Mouse (Mus musculus): ENCODE data around the gene Enpp3.
A peak's percentile ranks its signal among the peaks of the same experiment; 100 is the strongest.
"Not testable (repeated sequence)": the region's sequence is repeated elsewhere in the genome, so short reads cannot be mapped to it uniquely, and the experiment has no call there.

Gene Enpp3

DNA sequence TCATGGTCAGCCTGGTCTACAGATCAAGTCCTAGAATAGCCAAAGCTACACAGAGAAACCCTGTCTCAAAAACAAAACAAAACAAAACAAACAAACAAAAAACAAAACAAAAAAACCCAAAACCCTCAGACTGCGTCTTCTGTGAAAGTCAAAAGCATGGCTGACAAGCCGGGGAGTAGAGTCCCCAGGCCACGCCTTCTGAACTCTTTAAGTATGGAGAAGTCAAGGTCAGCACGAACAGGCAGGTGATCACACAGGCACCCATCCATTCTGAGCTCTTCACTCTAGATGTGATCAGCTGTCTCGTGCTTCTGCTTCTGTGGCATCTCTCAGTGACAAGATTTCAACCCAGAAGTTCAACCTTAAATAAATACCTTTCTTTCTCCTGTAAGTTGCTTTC, 35.9 kb downstream of the Enpp3 start:
- Histone ChIP-seq H3K4me3 (replicated peaks; ENCODE audit: low read length) (0 out of 2 replicates have a peak overlapping the region, but pooled peaks have one; percentile 13), H3K27me3 (ENCODE audit: insufficient read depth, low read length) (no peaks in the 10 kb centered on the region), H3K36me3 (ENCODE audit: insufficient read depth, low read length) (peaks cover 95% of the 10 kb centered on the region), H3K4me1 (replicated peaks; ENCODE audit: low read depth, low read length) (peaks cover 86% of the 10 kb centered on the region), H3K9me3 (ENCODE audit: low read length) (no peaks in the 10 kb centered on the region)
- TF ChIP-seq POU5F1 (IDR thresholded peaks at IDR 0.05; ENCODE audit: borderline replicate concordance, low read length), result no peak
- TF ChIP-seq NANOG (IDR thresholded peaks at IDR 0.05; ENCODE audit: borderline replicate concordance, low read length), result no peak
- TF ChIP-seq CTCF (conservative IDR thresholded peaks at IDR 0.05; ENCODE audit: low read length), result no peak

DNA sequence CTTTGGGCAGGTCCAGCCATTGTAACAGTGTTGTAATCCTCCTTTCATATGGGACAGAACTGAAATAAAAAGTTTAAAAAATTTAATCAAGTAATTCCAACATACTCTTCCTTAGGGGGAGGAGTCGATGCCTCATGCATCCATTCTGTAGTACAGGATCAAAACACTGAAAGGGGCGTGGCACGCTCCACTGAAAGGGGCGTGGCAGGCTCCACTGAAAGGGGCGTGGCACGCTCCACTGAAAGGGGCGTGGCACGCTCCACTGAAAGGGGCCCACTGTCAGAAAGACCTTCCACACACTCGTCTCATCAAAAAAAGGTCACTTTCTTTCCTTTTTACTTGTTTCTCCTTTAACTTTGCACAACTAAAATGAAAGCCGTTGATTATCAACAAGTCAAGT, 36.7 kb downstream of the Enpp3 start:
- Histone ChIP-seq H3K4me1 (replicated peaks; ENCODE audit: low read depth, low read length) (peaks cover 81% of the 10 kb centered on the region), H3K27me3 (ENCODE audit: insufficient read depth, low read length) (no peaks in the 10 kb centered on the region), H3K36me3 (ENCODE audit: insufficient read depth, low read length) (peaks cover 95% of the 10 kb centered on the region), H3K9me3 (ENCODE audit: low read length) (no peaks in the 10 kb centered on the region), H3K4me3 (replicated peaks; ENCODE audit: low read length) (0 out of 2 replicates have a peak overlapping the region, but pooled peaks have one; percentile 13)
- TF ChIP-seq CTCF (conservative IDR thresholded peaks at IDR 0.05; ENCODE audit: low read length) (no peak), NANOG (IDR thresholded peaks at IDR 0.05; ENCODE audit: borderline replicate concordance, low read length) (no peak), POU5F1 (IDR thresholded peaks at IDR 0.05; ENCODE audit: borderline replicate concordance, low read length) (no peak)

DNA sequence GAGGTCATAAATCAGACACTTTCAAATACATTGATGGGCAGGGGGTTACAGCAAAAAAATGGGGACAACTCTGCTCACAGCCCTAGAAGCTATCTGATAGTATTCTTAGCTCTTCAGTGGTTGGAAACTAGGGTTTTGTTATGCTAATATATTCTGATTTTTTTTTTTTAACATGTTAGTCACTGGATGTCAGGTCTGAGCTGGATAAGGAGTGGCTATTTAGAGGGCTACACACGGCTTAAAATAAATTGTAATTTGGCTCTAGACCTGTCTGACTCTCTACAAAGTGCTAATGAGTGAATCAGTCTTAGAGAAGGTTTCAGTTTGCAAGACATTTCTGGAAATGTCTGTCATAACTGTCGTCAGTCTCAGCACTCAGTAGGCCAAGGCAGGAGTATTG, 37.5 kb downstream of the Enpp3 start:
- TF ChIP-seq NANOG (IDR thresholded peaks at IDR 0.05; ENCODE audit: borderline replicate concordance, low read length) (no peak), POU5F1 (IDR thresholded peaks at IDR 0.05; ENCODE audit: borderline replicate concordance, low read length) (no peak), CTCF (conservative IDR thresholded peaks at IDR 0.05; ENCODE audit: low read length) (no peak)
- peaks cover 95% of the 10 kb centered on the region for H3K36me3 ChIP-seq (ENCODE audit: insufficient read depth, low read length)
- H3K9me3 ChIP-seq (ENCODE audit: low read length), result no peaks in the 10 kb centered on the region
- peaks cover 76% of the 10 kb centered on the region for H3K4me1 ChIP-seq (replicated peaks; ENCODE audit: low read depth, low read length)
- H3K4me3 ChIP-seq (replicated peaks; ENCODE audit: low read length), result 0 out of 2 replicates have a peak overlapping the region, but pooled peaks have one; percentile 21
- H3K27me3 ChIP-seq (ENCODE audit: insufficient read depth, low read length), result no peaks in the 10 kb centered on the region

DNA sequence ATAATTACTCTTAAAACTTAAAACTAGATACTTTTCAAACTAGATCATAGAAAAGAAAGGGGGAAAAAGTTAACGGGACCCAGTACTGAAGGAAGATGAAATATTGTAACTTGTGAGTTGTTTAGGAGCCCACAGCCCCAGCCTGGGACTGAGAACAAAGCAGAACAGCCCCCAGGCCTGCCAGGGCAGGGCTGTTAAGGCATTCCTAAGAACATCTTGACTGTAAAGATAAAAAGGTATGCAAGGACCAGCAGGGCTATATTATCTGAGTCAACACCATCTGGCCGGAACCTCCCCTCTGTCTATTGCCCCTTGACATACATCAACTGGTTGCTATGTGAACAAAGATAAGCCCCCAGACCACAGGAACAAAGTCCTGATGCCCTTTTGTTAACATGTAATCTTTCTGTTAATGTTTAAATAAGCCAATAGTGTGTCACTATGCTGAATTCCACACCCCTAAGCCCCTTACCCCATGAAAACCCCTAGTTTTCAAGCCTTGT, 39.8 kb downstream of the Enpp3 start:
- not testable (repeated sequence) for H3K27me3 ChIP-seq (ENCODE audit: insufficient read depth, low read length); H3K4me3 ChIP-seq (replicated peaks; ENCODE audit: low read length); H3K9me3 ChIP-seq (ENCODE audit: low read length)
- H3K4me1 ChIP-seq (replicated peaks; ENCODE audit: low read depth, low read length), result peaks cover 61% of the 10 kb centered on the region
- peaks cover 95% of the 10 kb centered on the region for H3K36me3 ChIP-seq (ENCODE audit: insufficient read depth, low read length)

- Histone ChIP-seq H3K4me3 (replicated peaks; ENCODE audit: low read length) (no peak overlapping the region), H3K36me3 (ENCODE audit: insufficient read depth, low read length) (peaks cover 95% of the 10 kb centered on the region), H3K4me1 (replicated peaks; ENCODE audit: low read depth, low read length) (peaks cover 51% of the 10 kb centered on the region), H3K9me3 (ENCODE audit: low read length) (no peaks in the 10 kb centered on the region), H3K27me3 (ENCODE audit: insufficient read depth, low read length) (no peaks in the 10 kb centered on the region)
- no peak for TF ChIP-seq CTCF (conservative IDR thresholded peaks at IDR 0.05; ENCODE audit: low read length)
- no peak for TF ChIP-seq NANOG (IDR thresholded peaks at IDR 0.05; ENCODE audit: borderline replicate concordance, low read length)
Observed at GRCm38 (mm10) chr10:24801796-24802195, 40.8 kb downstream of the Enpp3 start.

GRCm38 (mm10) chr10:24797246-24797645, 45.4 kb downstream of the Enpp3 start:
- Histone ChIP-seq H3K36me3 (ENCODE audit: insufficient read depth, low read length) (peaks cover 95% of the 10 kb centered on the region), H3K9me3 (ENCODE audit: low read length) (no peaks in the 10 kb centered on the region), H3K4me1 (replicated peaks; ENCODE audit: low read depth, low read length) (peaks cover 13% of the 10 kb centered on the region), H3K27me3 (ENCODE audit: insufficient read depth, low read length) (no peaks in the 10 kb centered on the region), H3K4me3 (replicated peaks; ENCODE audit: low read length) (no peak overlapping the region)
- TF ChIP-seq CTCF (conservative IDR thresholded peaks at IDR 0.05; ENCODE audit: low read length), result peak; percentile 99
- no peak for TF ChIP-seq POU5F1 (IDR thresholded peaks at IDR 0.05; ENCODE audit: borderline replicate concordance, low read length)

DNA sequence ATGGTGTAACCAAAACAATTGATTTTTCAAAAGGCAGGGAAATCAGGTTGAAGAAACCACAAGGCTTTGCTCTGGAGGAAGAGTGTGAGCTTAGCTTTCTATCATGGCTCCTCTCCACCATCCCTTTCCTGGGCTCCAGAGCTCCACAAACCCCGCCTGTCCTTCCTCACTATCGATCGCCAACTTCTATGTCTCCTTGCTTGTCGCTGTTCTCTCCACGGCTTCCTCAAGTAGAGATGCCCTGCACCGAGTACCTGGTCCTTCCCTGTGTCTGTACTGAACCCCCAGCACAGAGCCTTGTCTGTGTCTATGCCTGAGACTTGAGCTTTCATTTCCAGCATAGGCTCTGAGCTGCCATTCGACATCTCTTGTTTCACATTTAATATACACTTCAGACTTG, 49.9 kb downstream of the Enpp3 start:
- H3K36me3 ChIP-seq (ENCODE audit: insufficient read depth, low read length), result peaks cover 93% of the 10 kb centered on the region
- no peak for TF ChIP-seq CTCF (conservative IDR thresholded peaks at IDR 0.05; ENCODE audit: low read length)
- no peak for TF ChIP-seq NANOG (IDR thresholded peaks at IDR 0.05; ENCODE audit: borderline replicate concordance, low read length)
- no peak for TF ChIP-seq POU5F1 (IDR thresholded peaks at IDR 0.05; ENCODE audit: borderline replicate concordance, low read length)

GRCm38 (mm10) chr10:24789747-24790545, 52.7 kb downstream of the Enpp3 start:
- no peak for TF ChIP-seq NANOG (IDR thresholded peaks at IDR 0.05; ENCODE audit: borderline replicate concordance, low read length)
- TF ChIP-seq CTCF (conservative IDR thresholded peaks at IDR 0.05; ENCODE audit: low read length), result peak; percentile 80
- peaks cover 19% of the 10 kb centered on the region for H3K4me1 ChIP-seq (replicated peaks; ENCODE audit: low read depth, low read length)
- no peaks in the 10 kb centered on the region for H3K27me3 ChIP-seq (ENCODE audit: insufficient read depth, low read length)
- H3K36me3 ChIP-seq (ENCODE audit: insufficient read depth, low read length), result peaks cover 97% of the 10 kb centered on the region
- H3K4me3 ChIP-seq (replicated peaks; ENCODE audit: low read length), result peak overlapping the region; percentile 43; the same call in 1 of the 2 replicates
- no peaks in the 10 kb centered on the region for H3K9me3 ChIP-seq (ENCODE audit: low read length)

More for the DNA sequence above, 49.9 kb downstream of the Enpp3 start:
- Histone ChIP-seq H3K9me3 (ENCODE audit: low read length) (no peaks in the 10 kb centered on the region), H3K4me1 (replicated peaks; ENCODE audit: low read depth, low read length) (peaks cover 19% of the 10 kb centered on the region), H3K27me3 (ENCODE audit: insufficient read depth, low read length) (no peaks in the 10 kb centered on the region), H3K4me3 (replicated peaks; ENCODE audit: low read length) (no peak overlapping the region)

DNA sequence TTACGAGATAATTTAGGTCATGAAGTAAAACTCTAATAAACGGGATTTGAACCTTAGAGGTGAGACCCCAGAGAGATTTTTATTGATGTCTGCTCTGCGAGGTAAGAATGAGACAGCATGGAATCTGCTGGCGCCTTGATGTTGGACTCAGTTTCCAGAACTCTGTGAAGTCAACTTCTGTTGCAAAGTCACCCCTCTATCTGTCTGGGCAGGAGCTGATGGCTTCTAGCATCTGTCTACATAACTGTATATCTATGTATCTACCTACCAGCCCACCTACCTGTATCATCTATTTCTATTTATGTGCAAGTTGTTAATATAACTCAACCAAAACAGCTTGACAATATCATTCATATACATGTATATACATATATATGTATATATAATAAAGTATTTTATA, 57.3 kb downstream of the Enpp3 start:
- Histone ChIP-seq H3K36me3 (ENCODE audit: insufficient read depth, low read length) (peaks cover 96% of the 10 kb centered on the region), H3K4me1 (replicated peaks; ENCODE audit: low read depth, low read length) (peaks cover 14% of the 10 kb centered on the region), H3K27me3 (ENCODE audit: insufficient read depth, low read length) (no peaks in the 10 kb centered on the region), H3K9me3 (ENCODE audit: low read length) (no peaks in the 10 kb centered on the region), H3K4me3 (replicated peaks; ENCODE audit: low read length) (no peak overlapping the region)
- TF ChIP-seq CTCF (conservative IDR thresholded peaks at IDR 0.05; ENCODE audit: low read length) (no peak), NANOG (IDR thresholded peaks at IDR 0.05; ENCODE audit: borderline replicate concordance, low read length) (no peak), POU5F1 (IDR thresholded peaks at IDR 0.05; ENCODE audit: borderline replicate concordance, low read length) (no peak)
